Comparison of ENCODE assay signal across 16 mouse cellular contexts in the genomic region with DNA sequence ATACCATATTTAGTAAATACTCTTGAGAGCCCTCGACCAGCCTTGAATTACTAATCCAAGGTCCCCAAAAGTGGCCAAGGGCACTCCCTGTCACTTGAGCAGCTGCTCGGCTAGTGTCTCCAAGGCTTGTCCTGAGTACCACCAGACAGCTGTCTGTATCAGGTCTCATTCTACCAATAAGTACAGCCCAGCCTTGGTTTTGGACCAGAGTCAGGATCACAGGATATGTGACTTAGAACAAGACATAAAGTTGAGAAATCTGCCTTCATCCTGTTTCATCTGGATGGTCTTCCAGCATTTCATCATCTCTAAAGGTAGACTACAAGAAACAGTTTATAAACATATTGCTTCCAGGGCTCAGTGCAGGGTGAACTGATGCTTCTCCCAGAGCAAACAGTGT. TPM values are rescaled to one million over a fixed set of nuclear protein-coding genes. Genes with fewer than 3 reads are reported as not detected.
A peak's percentile ranks its signal among the peaks of the same experiment; 100 is the strongest.
DNase-seq lines count a peak whose midpoint lies in the region; TF ChIP-seq lines count a peak whose summit lies in the region.
"Had no signal": no experiment of that assay in that cellular context is flagged by ENCODE, and none has a peak within 500 bp of the region (broad histone marks: within the 10 kb centered on the region; RNA-seq: fewer than 3 reads in every experiment).

No protein-coding gene starts in this region.

- H3K4me3 ChIP-seq in left cerebral cortex, adult 2 months, result no peak overlapping the region
- H3K4me3 ChIP-seq: embryonic facial prominence, embryonic 12.5 days; forebrain, embryonic 10.5 days; forebrain, embryonic 15.5 days; heart, adult 2 months; heart, embryonic 12.5 days; hindbrain, embryonic 15.5 days had no signal

- TF ChIP-seq CTCF in left cerebral cortex, adult 2 months (IDR thresholded peaks at IDR 0.05), result no peak

- DNase-seq in gastrocnemius, adult 18-20 months (ENCODE audit: low spot score), result peak; percentile 61
- no peak for DNase-seq in gastrocnemius, postnatal 14 days
- DNase-seq in left cerebral cortex, adult 2 months (ENCODE audit: extremely low spot score in 1 of 2, low spot score in 2 of 2), result no peak
- no peak for DNase-seq in left cerebral cortex, adult 9 months (ENCODE audit: low spot score in 2 of 2)
- DNase-seq in gonadal fat pad, adult 2 months (ENCODE audit: low read depth), result peak; percentile 51
- no peak for DNase-seq in right cerebral cortex, adult 2 months (ENCODE audit: low spot score in 2 of 2)
- DNase-seq in retina, postnatal 1 day, result no peak
- DNase-seq: adrenal gland, postnatal 14 days; cerebellum, adult 11-12 months; cerebellum, adult 9-10 months; heart, adult 2 months had no signal

- intact Hi-C loops in gastrocnemius, postnatal 14 days (cut with DNase I; ENCODE audit: low total_unique reads), result no loop called here
- intact Hi-C loops in left cerebral cortex, adult 2 months (cut with DNase I), result loop anchor here (10.0 kb wide), 2 partner anchors 109 to 269 kb away; no protein-coding TSS in a partner anchor

- peak overlapping the region; percentile 16; the same call in 1 of the 2 replicates for H3K27ac ChIP-seq in left cerebral cortex, adult 2 months
- H3K27ac ChIP-seq: embryonic facial prominence, embryonic 12.5 days; forebrain, embryonic 10.5 days; forebrain, embryonic 15.5 days; heart, adult 2 months; hindbrain, embryonic 15.5 days had no signal

RNA-seq across cellular contexts. Expression of gene Gatb, which starts 59.8 kb away (rescaled TPM):
- total RNA-seq in gastrocnemius, adult 18-20 months (2021), result 10 to 100 TPM; 16.0 to 16.7 TPM
- 10 to 100 TPM; 17.7 to 19.2 TPM for total RNA-seq in gastrocnemius, postnatal 14 days (2021)
- 10 to 100 TPM; 20.4 to 20.6 TPM for total RNA-seq in left cerebral cortex, adult 2 months (2021)
- 9.3 and 10.7 TPM in 2 replicates for polyA plus RNA-seq in gonadal fat pad, adult 2 months (2012; rRNA removed)

Comparison
In these comparisons a context has a peak if more than half of its experiments do, and no peak if none do; other contexts are left out.
1. DNase-seq: peak in gastrocnemius, adult 18-20 months (single experiment) and gonadal fat pad, adult 2 months (single experiment); none in gastrocnemius, postnatal 14 days (single experiment), left cerebral cortex, adult 2 months (0 of 2), left cerebral cortex, adult 9 months (0 of 2), right cerebral cortex, adult 2 months (0 of 2) and retina, postnatal 1 day (single experiment).